Mouse (Mus musculus): ENCODE results near the gene Fcrl5. TPM values are rescaled to one million over a fixed set of nuclear protein-coding genes. Genes with fewer than 3 reads are reported as not detected.
A peak's percentile ranks its signal among the peaks of the same experiment; 100 is the strongest.

Fcrl5 gene
- polyA plus RNA-seq, 1 experiment from 2014 or later: not detected

DNA sequence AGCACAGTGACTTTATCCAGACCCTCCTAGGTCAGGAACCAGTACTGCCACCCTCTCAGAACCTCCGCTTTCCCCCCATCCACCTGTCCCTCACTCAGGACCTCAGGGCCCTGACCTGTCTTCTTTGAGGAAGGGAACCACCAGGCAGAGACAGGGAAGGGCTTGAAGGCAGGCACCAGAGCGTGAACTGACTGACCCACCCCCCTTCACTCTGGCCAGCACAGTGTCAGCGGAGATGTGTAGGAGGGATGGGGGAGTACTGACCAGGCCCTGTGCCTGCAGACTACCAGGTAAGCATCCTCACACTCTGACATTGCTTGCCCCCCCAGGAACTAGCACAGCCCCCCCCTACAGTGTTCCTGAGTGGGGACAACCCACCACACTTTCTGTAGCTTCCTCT, 110.0 kb downstream of the Fcrl5 start:
- Histone ChIP-seq H3K9me3 (replicated peaks) (no peaks in the 10 kb centered on the region), H3K27me3 (ENCODE audit: low read depth, poor library complexity, severe bottlenecking) (peaks cover 11% of the 10 kb centered on the region), H3K4me1 (peaks cover 29% of the 10 kb centered on the region), H3K27ac (0 out of 2 replicates have a peak overlapping the region, but pooled peaks have one; percentile 5), H3K4me3 (no peak overlapping the region), H3K36me3 (peaks cover 9% of the 10 kb centered on the region; the same call in 1 of the 2 replicates)
- 69% methylated on average over 3 of the region's 3 CpGs for WGBS
- no peak for DNase-seq (ENCODE audit: low spot score)

DNA sequence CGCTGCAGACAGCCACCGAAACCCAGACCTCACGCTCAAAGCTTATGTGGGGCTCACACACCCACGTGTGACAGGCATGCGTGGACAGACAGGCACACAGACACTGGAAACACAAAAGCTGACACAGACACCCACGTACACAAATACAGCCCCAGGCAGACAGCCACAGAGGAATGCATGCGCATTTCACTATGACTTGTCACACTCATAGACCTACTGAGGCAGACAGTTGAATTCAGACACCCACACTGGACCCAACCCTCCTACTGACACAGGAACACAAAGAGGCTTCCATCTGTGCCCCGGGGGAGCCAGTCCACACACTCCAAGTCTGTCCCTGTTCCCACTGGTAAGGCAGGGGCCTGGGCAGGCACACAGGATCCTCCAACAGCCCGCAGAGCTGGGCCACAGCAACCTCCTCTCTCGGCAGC, 110.7 kb downstream of the Fcrl5 start:
- H3K4me3 ChIP-seq: no peak overlapping the region
- H3K27me3 ChIP-seq (ENCODE audit: low read depth, poor library complexity, severe bottlenecking): peaks cover 19% of the 10 kb centered on the region
- no peaks in the 10 kb centered on the region for H3K9me3 ChIP-seq (replicated peaks)
- H3K4me1 ChIP-seq: peaks cover 24% of the 10 kb centered on the region
- DNase-seq (ENCODE audit: low spot score): no peak
- WGBS: 79% methylated on average over 10 of the region's 10 CpGs
- H3K36me3 ChIP-seq: peaks cover 7% of the 10 kb centered on the region; the same call in 1 of the 2 replicates
- H3K27ac ChIP-seq: no peak overlapping the region

DNA sequence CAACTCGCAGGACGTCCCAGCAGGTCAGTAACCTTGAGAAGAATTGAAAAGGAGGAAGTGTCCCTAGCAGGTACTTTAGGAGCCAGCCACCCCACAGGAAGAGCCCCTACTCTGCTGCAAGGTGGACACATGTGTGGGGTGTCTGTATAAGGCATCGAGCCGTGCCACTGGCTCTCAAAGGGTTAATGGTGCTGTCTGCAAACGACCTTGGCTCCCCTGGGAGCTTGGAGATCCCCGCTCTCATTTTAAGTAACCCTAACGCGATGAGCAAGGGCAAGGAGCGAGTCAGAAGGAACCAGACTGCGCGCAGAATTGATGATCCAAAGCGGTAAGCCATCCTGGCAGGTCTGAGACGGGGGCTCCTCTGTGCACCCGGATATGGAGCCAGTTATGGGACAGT, 114.3 kb downstream of the Fcrl5 start:
- Histone ChIP-seq H3K9me3 (replicated peaks) (no peaks in the 10 kb centered on the region), H3K4me1 (peaks cover 14% of the 10 kb centered on the region), H3K4me3 (no peak overlapping the region), H3K27me3 (ENCODE audit: low read depth, poor library complexity, severe bottlenecking) (peaks cover 29% of the 10 kb centered on the region), H3K36me3 (no peaks in the 10 kb centered on the region), H3K27ac (no peak overlapping the region)
- DNase-seq (ENCODE audit: low spot score): no peak
- WGBS: 37% methylated on average over 14 of the region's 14 CpGs

Other genes with a start within 250 kb of the Fcrl5 start
- gene Fcrls, start 172.0 kb upstream of the Fcrl5 start, polyA plus RNA-seq (2016; fragmentation: Nextera tagmentation; extraction: Ambion mirVana): 0.77 and 3.3 TPM in 2 replicates
- gene Cd5l, start 77.9 kb upstream of the Fcrl5 start, polyA plus RNA-seq (2016; fragmentation: Nextera tagmentation; extraction: Ambion mirVana): not detected in 2 replicates
- 0.10 TPM in 1 of 2 replicates, not detected in the other for gene Fcrl1, start 59.4 kb upstream of the Fcrl5 start, polyA plus RNA-seq (2016; fragmentation: Nextera tagmentation; extraction: Ambion mirVana)
- gene Etv3, start 89.6 kb downstream of the Fcrl5 start, polyA plus RNA-seq (2016; fragmentation: Nextera tagmentation; extraction: Ambion mirVana): 12.1 and 13.9 TPM in 2 replicates
- 14.3 and 19.5 TPM in 2 replicates for gene Arhgef11, start 181.8 kb downstream of the Fcrl5 start, polyA plus RNA-seq (2016; fragmentation: Nextera tagmentation; extraction: Ambion mirVana)